Mouse (Mus musculus): ENCODE measurements around the gene Ap5m1.

Ap5m1 gene

GRCm38 (mm10) chr14:49127162-49127779 lies 61.4 kb downstream of the Ap5m1 start:
- no peak for DNase-seq (ENCODE audit: low spot score in 2 of 2)

- DNase-seq (ENCODE audit: low spot score in 2 of 2) = no peak
Measured at GRCm38 (mm10) chr14:49128544-49129263, 62.8 kb downstream of the Ap5m1 start.

- DNase-seq (ENCODE audit: low spot score in 2 of 2) = no peak
Measured at GRCm38 (mm10) chr14:49132391-49132790, 66.5 kb downstream of the Ap5m1 start.

- DNase-seq (ENCODE audit: low spot score in 2 of 2) = no peak
Measured at GRCm38 (mm10) chr14:49138171-49138570, 72.3 kb downstream of the Ap5m1 start.

GRCm38 (mm10) chr14:49140756-49141155 lies 74.9 kb downstream of the Ap5m1 start:
- no peak for DNase-seq (ENCODE audit: low spot score in 2 of 2)
